Mouse (Mus musculus) thymus, postnatal 10 days (tissue): ENCODE measurements around the gene Auts2.

ENCODE experiments used
- DNase-seq, 2 experiments: peaks; one replicate each; pipeline ENCODE4 v3.0.0; 2021; ENCODE audit warnings: low spot score in 2 of 2

Gene Auts2

DNA sequence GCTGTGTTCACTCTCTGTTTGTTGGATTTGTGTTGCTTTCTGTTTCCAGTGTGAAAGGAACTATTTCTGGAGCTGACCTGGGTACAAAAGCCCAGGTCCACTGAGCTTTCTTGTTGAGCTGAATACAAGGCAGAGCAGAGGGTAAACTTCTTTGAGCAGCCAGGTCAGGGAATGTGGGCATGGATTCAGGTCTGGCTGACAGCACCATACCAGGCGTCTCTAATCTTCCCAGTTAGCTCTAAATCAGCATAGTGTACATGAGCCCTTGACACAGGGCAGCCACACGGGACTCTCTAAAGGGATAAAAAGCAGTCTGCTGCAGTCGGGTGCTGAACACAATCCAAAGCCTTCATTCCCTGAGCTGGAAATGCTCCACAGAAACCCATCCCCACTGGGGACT lies 444.7 kb downstream of the Auts2 start:
- DNase-seq = no peak

DNA sequence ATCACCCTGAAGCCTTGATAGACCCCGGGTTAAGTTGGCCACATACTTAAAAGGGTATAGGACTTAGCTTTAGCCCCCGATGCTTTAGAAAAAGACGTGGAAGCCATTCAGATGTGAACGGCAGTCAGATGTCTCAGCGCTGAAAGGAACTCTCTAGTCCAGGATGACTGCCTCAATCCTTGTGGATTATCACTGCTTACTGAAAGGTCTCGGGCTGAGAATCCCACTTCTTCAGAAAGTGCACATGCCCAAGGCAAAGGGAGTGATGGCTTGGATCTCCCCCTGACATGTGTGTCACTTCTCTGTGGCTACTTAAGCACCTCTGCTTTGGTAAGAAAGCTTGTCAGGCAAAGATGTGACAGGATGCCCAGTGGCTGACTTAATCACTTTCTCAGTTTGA lies 450.4 kb downstream of the Auts2 start:
- DNase-seq = no peak

- DNase-seq = no peak
Measured at GRCm38 (mm10) chr5:132089496-132090250, 453.5 kb downstream of the Auts2 start.

GRCm38 (mm10) chr5:132088585-132088984 lies 454.6 kb downstream of the Auts2 start:
- no peak for DNase-seq

DNA sequence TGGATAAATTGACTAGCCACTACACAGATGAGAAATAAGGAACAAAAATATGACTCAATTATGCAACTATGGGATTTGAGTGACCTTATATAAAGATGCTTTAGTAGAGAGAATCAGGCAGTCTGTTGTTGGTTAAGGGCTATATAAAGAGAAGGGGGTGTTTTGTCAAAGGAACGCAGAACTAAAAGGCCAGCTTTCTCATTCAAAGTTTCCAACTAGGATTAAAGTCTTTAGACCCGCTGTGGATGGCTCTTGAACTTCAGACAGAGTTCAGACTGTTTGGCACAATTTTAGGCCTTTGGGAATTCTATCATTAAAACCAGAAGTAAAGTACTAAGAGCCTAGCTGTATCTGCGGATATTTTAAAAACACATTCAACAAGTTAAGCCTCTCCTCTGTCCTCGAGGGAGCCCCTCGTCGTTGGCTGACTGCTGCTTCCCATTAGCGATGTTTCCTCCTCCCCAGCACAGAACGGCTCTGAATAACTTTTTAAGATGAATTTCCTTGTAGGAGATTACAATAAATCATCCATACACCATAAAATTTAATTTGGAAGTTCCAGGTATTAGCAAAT lies 459.3 kb downstream of the Auts2 start:
- no peak for DNase-seq

- DNase-seq = no peak
Measured at GRCm38 (mm10) chr5:132075942-132076341, 467.2 kb downstream of the Auts2 start.

DNA sequence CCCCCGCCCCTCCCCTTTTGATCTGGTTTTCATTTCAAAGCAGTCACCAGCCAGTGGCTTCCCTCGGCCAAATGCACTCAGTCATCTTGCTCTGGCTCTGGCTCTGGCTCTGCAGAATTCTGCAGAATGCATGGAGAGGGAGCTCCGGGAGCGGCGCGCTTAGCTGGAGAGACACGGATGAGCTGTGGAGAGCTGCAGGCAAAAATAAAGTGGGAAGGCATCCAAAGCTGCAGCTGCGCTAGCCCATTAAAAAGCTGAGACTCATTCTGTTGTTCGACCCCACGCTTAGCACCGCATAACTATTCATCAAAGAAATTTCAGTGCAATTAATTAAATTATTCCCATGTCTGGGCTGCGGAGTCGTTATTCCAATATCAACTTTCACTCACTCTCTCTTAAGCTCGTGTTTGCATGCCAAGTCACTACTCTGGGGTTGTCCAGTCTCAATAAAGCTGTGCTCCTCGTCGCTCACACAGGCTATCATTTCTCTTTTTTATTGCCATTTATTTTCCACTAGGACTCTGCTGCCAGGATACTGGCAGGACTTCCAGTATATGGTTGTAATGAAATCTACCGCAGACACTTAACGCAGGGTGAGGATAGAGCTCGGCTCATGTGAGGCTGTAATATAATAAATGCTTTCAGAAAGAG lies 468.3 kb downstream of the Auts2 start:
- DNase-seq = no peak

GRCm38 (mm10) chr5:132074360-132074723 lies 468.8 kb downstream of the Auts2 start:
- DNase-seq = no peak

DNA sequence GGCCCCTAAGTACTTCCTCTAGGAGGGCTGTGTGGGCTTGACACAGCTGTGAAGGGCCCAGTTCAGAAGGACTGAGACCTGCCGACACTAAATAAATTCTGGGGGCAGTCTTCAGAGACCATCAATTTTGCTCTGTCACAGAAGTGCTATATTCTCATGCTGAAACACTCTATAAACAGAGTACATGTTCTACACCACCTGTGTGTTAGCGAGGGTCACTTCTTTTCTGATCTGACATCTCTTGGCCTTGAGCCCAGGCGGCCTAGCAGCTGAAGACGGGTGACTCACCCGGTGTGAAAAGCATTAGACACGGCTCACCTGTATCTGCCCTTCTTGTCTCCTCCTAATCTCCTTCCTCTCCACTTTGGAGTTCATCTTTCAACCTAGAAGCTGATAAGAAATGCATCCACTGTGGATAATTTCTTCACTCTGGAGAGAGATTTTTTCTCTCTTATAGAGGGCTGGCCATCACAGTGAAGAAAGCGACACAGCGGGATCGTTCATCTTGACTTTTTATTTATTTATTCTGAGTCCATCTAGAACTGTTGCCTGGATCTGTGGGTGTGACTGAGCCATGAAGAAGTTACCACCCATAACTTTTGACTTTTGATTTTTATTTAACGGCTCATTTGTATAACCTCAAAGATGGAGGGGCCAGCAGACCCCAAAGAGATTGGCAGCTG lies 469.3 kb downstream of the Auts2 start:
- no peak for DNase-seq

- DNase-seq = no peak
Measured at GRCm38 (mm10) chr5:132072356-132072755, 470.8 kb downstream of the Auts2 start.

GRCm38 (mm10) chr5:132067750-132068739 lies 475.1 kb downstream of the Auts2 start:
- DNase-seq = no peak

GRCm38 (mm10) chr5:132060116-132060515 lies 483.0 kb downstream of the Auts2 start:
- no peak for DNase-seq

GRCm38 (mm10) chr5:132052637-132053036 lies 490.5 kb downstream of the Auts2 start:
- DNase-seq = no peak

- DNase-seq = no peak
Measured at GRCm38 (mm10) chr5:132039584-132039983, 503.6 kb downstream of the Auts2 start.

DNA sequence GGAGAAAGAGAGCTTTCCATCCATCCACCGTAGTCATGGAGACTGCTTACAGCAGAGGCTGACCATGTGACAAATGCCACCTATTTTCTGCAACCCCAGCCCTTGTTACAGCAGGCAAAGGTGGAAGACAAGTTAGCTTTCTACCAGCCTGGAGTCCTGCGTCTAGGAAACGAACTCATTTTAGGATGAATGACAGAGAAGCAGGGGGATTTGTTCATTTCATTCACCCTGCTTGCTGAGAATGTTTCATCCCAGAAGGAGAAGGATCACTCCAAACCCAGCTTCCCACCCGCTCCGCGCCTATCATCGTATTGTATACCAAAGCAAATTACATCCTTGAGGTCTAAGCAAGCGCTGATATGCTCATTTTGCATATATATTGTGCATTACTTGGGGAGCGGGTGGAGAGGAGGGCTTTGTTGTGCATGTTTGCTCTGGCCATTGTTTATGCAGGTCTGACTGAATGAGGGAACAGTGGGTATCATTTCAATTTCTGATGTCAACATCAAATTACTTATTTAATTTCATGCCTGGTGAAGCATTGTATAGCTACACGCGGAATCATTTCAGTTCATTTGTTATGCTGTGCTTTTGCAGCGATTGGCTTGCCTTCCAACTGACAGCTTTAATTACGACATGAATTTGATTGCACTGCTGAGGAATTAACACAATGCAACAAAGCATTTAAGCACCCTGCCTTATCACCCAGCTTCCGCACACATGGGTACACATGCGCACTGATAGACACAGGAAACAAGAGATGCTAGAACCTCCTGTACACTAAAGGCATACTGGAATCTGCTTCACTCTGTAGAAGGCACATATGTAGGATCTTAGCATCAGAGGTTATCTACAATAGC lies 509.4 kb downstream of the Auts2 start:
- DNase-seq = no peak

DNA sequence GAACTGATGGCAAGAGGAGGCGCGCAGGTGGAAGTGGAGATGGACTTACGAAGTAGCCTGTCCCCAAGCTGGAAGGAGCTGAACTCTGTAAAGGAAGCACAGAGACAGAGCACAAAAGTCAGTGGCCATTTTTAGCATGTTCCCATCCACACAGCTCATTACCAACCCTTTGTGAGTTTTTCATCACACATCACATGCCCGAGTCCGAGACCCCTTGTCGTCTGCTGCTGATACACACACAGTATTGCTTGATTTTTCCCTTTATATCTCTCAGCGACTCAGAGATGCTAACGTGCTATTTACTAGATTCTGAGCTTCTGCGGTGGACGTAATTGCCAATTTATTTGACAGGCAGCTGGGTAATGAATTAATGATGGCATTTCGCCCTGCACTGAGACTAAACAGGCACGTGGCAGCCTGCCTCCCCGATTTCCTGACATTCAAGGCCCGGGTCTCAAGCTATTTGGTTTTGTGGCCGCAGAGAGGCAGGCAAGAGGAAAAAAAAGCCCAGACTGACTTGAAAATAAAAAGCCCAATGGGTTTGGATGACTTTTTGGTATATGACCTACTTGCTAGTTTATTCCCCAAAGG lies 512.1 kb downstream of the Auts2 start:
- no peak for DNase-seq

- DNase-seq = no peak
Measured at GRCm38 (mm10) chr5:132029638-132030037, 513.5 kb downstream of the Auts2 start.

DNA sequence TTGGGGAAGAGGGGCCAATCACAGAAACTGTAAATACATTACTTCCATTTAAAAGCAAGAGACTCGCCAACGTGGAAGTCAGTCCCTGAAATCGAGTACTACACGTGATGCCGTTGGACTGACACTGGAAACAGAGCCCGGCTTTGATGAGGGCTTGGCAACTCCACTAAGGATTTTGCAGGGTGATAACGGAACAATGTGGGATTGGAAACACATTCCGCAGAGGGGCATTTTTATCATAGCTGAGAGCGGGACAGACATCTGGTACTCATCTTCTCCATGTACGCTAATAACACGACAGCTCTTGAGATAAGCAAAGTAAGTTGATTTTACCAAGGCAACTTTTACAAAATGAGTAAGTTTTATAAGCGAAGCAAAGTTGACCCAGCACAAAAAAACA lies 514.1 kb downstream of the Auts2 start:
- DNase-seq = no peak

DNA sequence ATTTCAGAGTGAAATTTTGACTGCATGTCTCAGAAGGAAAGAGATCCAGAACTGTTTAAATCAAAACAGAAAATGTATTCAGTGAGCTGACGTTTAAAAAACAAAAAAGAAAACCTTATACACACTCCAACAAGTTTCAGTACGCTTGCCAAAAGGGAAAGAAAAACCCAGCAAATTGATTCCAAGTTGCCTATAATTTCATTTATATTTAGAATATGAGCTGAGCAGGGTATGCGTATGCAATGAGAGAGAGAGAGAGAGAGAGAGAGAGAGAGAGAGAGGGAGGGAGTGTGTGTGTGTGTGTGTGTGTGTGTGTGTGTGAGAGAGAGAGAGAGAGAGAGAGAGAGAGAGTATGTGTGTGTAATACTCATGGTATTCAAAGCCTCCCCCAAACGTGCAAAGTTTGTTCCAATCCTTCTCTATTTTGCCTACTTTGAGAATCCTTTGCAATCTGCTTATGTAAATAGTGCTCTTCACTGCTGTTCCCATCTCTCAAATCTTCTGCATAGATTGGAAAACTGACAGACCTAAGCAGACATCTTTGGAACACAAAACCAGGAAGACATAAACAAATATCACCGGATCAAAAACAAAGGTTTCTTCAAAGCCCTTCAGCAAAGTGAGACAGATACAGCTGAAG lies 515.2 kb downstream of the Auts2 start:
- DNase-seq = no peak

- DNase-seq = no peak
Measured at GRCm38 (mm10) chr5:132013296-132013695, 529.8 kb downstream of the Auts2 start.
